Mouse (Mus musculus) brain, embryonic 14.5 days (tissue): Measurements from ENCODE around the gene Gm49358.

Experiments used
- CTCF ChIP-seq: fragments of 200-500 bp; IDR thresholded peaks from 2 replicates; pipeline ENCODE4 v1.5.1; 2012; ENCODE audit warnings: inconsistent platforms, mild to moderate bottlenecking, moderate library complexity, borderline replicate concordance; ENCODE audit not compliant: insufficient read depth, insufficient read length; ENCODE audit errors: extremely low read depth
- POLR2A ChIP-seq: fragments of 200-500 bp; IDR thresholded peaks from 2 replicates; pipeline ENCODE4 v1.6.1; 2012; ENCODE audit warnings: mild to moderate bottlenecking, inconsistent platforms, borderline replicate concordance; ENCODE audit not compliant: poor library complexity, insufficient read depth, insufficient read length, severe bottlenecking; ENCODE audit errors: extremely low read depth

- TF ChIP-seq POLR2A: no peak
- TF ChIP-seq CTCF: no peak
These were observed at the start of gene Gm49358 for GRCm38 (mm10) chr10:86763672-86764071.
